Mouse (Mus musculus): ENCODE measurements around the gene Phlda1. TPM values are rescaled to one million over a fixed set of nuclear protein-coding genes. Genes with fewer than 3 reads are reported as not detected.

Phlda1 gene
- polyA plus RNA-seq, 1 experiment from 2014 or later = 23.2 TPM

DNA sequence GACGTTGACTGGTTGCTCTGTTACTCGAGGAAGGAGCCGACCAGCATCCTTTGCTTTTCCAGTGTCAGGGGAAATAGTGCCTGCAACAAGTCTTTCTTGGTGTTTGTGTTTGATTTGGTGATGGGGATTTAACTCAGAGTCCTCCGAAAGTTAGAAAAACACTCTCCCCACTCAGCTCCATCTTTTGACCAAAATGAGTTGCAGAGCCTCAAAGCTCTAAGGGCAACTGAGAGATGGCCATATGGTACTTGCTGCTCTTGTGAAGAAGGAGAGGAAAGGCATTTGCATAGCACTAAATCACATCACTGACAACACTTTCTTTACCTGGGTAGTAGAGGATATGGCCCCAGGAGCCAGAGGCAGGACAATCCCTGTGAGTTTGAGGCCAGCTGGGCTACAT, 12.3 kb downstream of the Phlda1 start:
- 86% methylated on average over 4 of the region's 4 CpGs for WGBS
- H3K36me3 ChIP-seq (ENCODE audit: poor library complexity, severe bottlenecking) = no peaks in the 10 kb centered on the region

DNA sequence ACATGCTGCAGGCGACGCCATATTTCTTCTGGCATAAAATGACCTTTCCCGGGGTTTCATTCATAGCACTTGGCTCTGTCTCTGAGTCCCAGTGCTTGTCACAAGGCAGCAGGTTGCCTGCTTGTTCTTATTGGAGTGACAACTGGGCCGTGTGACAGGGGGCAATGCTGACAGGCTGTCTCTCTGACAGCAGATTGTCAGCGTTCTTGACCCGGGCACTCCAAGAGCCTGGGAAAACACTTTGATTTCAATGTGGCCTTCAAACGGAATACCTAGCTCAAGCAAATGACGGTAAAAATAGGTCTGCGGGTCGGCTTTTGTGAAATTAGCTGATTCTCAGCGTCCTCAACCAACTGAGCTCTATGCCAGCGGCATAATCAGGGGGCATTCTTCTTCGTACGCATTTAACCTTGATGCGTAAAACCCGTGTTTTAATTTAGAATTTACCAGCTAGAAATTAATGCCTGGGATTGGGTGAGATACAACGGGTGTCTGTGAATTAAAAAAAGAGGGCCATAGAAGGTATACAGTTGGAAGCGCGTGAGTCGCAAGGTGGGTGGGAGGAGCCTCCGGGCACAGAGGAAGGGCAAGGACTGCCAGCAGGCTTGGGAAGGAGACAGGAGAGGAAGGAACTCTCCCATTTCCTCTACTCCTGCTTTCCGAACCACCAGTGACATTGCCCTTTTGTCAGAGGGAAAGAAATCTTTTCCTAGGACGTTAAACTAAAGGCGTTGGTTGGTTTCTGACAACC, 13.7 kb downstream of the Phlda1 start:
- H3K4me1 ChIP-seq = peaks cover 16% of the 10 kb centered on the region
- H3K36me3 ChIP-seq (ENCODE audit: poor library complexity, severe bottlenecking) = no peaks in the 10 kb centered on the region
- peak overlapping the region; percentile 44 for H3K4me2 ChIP-seq
- H3K27me3 ChIP-seq = no peaks in the 10 kb centered on the region
- peak; percentile 67 for ATAC-seq
- no peaks in the 10 kb centered on the region for H3K9me3 ChIP-seq (replicated peaks)
- peak overlapping the region; percentile 40; the same call in 1 of the 2 replicates for H3K9ac ChIP-seq
- peak overlapping the region; percentile 26 for H3K4me3 ChIP-seq
- WGBS = 42% methylated on average over 24 of the region's 24 CpGs
- peak overlapping the region; percentile 7; the same call in 1 of the 2 replicates for H3K27ac ChIP-seq

More for the DNA sequence above, 12.3 kb downstream of the Phlda1 start:
- Histone ChIP-seq H3K4me3 (no peak overlapping the region), H3K27ac (no peak overlapping the region), H3K4me1 (peaks cover 14% of the 10 kb centered on the region), H3K27me3 (no peaks in the 10 kb centered on the region), H3K9ac (no peak overlapping the region), H3K4me2 (no peak overlapping the region), H3K9me3 (replicated peaks) (no peaks in the 10 kb centered on the region)
- no peak for ATAC-seq

DNA sequence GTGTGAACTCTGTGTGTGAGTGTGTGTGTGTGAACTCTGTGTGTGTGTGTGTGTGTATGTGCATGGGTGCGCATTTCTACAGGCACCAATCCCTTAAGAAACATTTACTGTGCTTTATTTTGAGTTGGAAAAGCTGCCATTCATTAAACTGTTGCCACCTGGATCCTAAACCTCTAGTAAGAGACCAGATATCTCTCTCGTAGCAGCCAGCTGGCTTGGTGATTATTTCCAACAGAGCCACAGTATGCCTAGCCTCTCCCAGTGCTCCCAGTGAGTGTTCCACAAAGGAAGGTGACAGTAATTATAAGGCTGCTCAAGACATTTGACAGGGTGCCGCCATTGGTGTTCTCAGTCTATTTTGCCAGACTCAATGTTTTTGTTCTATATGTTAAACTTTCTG, 14.5 kb downstream of the Phlda1 start:
- Histone ChIP-seq H3K4me1 (peaks cover 16% of the 10 kb centered on the region), H3K9ac (no peak overlapping the region), H3K4me3 (no peak overlapping the region), H3K36me3 (ENCODE audit: poor library complexity, severe bottlenecking) (no peaks in the 10 kb centered on the region), H3K9me3 (replicated peaks) (no peaks in the 10 kb centered on the region), H3K27me3 (no peaks in the 10 kb centered on the region), H3K4me2 (no peak overlapping the region), H3K27ac (no peak overlapping the region)
- ATAC-seq = 0 out of 2 replicates have a peak, but pooled peaks have one; percentile 29
- 54% methylated on average over 3 of the region's 3 CpGs for WGBS

DNA sequence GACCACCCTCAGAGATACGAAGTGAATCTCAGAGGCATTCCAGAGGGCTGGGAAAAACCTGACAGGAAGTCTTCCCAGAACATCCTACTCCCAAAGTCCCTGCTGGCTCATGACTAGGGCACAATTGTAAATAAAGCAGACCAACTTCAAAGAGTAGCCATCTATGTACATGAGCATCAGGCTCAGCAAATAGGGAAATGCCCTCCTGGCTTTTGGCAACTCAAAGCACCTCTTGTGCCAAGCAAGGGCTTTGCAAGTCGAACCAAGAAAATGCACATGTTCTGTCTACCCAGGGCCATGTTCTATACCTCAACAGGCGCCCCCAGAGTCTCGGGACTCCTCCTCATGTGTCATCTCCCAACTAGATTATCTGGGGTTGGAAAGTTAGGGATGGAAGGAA, 15.6 kb downstream of the Phlda1 start:
- no peaks in the 10 kb centered on the region for H3K36me3 ChIP-seq (ENCODE audit: poor library complexity, severe bottlenecking)
- no peak for ATAC-seq
- no peaks in the 10 kb centered on the region for H3K27me3 ChIP-seq
- H3K4me3 ChIP-seq = no peak overlapping the region
- WGBS = 66% methylated on average over 4 of the region's 4 CpGs
- H3K9ac ChIP-seq = no peak overlapping the region
- H3K27ac ChIP-seq = no peak overlapping the region
- no peaks in the 10 kb centered on the region for H3K9me3 ChIP-seq (replicated peaks)
- H3K4me2 ChIP-seq = no peak overlapping the region
- H3K4me1 ChIP-seq = peaks cover 16% of the 10 kb centered on the region

DNA sequence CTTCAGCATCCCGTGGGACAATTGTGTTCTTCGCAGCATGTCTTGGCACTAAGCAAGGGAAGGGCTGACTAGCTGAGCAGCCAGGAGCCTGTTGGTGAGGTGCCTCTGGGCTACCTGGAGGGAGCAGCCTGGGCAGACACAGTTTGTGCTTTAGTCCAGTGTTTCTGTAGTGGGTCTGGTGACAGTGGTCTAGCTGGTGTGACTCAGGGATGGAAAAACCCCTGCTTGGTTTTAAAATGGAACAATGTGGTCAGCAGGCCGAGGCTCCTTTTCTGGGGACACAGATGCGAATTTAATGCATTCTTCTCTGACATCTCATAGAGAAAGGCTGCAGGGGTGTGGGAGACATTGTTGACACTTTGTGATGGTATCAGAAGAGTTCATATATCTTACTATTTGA, 16.1 kb downstream of the Phlda1 start:
- Histone ChIP-seq H3K27ac (no peak overlapping the region), H3K27me3 (no peaks in the 10 kb centered on the region), H3K4me2 (no peak overlapping the region), H3K4me3 (no peak overlapping the region), H3K9me3 (replicated peaks) (no peaks in the 10 kb centered on the region), H3K9ac (no peak overlapping the region), H3K4me1 (peaks cover 16% of the 10 kb centered on the region), H3K36me3 (ENCODE audit: poor library complexity, severe bottlenecking) (no peaks in the 10 kb centered on the region)
- no peak for ATAC-seq
- whole genome bisulfite sequencing = 81% methylated on average over 4 of the region's 4 CpGs

DNA sequence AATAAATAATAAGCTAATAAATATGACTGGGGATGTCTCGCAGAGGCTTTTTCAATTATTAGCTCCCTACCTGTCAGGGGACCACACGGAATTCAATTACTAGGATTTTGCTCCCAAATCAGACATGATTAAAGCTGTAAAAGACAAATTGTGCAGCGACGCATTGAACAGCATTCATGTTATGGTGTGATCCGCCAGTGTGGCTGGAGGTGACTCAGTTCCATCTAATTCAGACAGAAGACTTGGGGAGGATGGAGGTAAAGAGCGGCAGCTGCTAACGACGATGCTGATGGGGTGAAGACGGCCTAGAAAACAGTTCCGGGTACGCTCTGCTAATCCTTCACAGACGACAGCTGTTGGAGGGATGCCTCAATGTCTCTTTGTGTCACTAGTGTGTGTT, 17.8 kb downstream of the Phlda1 start:
- no peaks in the 10 kb centered on the region for H3K27me3 ChIP-seq
- H3K4me2 ChIP-seq = no peak overlapping the region
- no peaks in the 10 kb centered on the region for H3K9me3 ChIP-seq (replicated peaks)
- H3K27ac ChIP-seq = no peak overlapping the region
- 36% methylated on average over 12 of the region's 12 CpGs for WGBS
- no peak overlapping the region for H3K9ac ChIP-seq
- no peaks in the 10 kb centered on the region for H3K36me3 ChIP-seq (ENCODE audit: poor library complexity, severe bottlenecking)
- no peak overlapping the region for H3K4me3 ChIP-seq
- H3K4me1 ChIP-seq = peaks cover 16% of the 10 kb centered on the region
- ATAC-seq = no peak

DNA sequence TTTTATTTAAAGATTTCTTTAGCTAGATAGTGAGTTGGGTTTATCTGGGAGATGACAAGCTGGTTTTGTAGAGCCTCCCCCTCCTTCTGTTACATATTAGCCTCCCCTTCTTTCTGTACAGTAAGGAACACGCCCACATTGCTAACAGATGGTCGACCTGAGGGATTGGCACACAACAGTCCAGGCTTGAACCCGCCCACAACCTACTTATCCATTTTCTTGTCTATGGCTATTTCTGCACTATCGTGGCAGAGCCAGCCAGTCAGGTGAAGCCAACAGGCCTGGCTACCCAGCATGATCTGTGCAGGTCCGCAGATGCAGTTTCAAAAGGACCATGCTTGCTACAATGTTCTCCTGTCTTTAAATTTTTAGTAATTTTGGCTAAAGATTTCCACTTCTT, 21.0 kb downstream of the Phlda1 start:
- Histone ChIP-seq H3K9me3 (replicated peaks) (no peaks in the 10 kb centered on the region), H3K4me1 (0 out of 2 replicates have a peak, but pooled peaks cover 2% of the 10 kb centered on the region), H3K9ac (no peak overlapping the region), H3K4me3 (no peak overlapping the region), H3K4me2 (no peak overlapping the region), H3K36me3 (ENCODE audit: poor library complexity, severe bottlenecking) (no peaks in the 10 kb centered on the region), H3K27ac (no peak overlapping the region), H3K27me3 (no peaks in the 10 kb centered on the region)
- 80% methylated on average over 5 of the region's 5 CpGs for WGBS
- peak; percentile 50 for ATAC-seq

DNA sequence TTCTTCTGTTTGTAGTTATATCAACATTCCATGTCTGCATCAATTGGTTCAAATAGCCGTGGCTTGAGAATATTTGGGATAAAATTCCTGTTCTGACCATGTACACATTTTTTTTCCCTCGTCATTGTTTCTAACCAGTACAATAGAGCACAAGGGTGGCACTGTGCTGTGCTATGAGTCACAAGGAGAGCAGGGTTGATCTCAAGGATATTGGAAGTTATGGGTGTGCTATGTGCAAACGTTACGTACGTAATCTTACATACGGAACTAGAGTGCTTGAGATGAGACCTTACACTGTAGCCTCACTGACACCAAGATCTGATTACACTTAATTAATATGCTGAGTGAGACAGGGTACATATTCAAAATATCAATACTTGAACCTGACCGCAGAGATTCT, 21.5 kb downstream of the Phlda1 start:
- Histone ChIP-seq H3K27me3 (no peaks in the 10 kb centered on the region), H3K4me1 (0 out of 2 replicates have a peak, but pooled peaks cover 2% of the 10 kb centered on the region), H3K27ac (no peak overlapping the region), H3K4me2 (no peak overlapping the region), H3K36me3 (ENCODE audit: poor library complexity, severe bottlenecking) (no peaks in the 10 kb centered on the region), H3K9me3 (replicated peaks) (no peaks in the 10 kb centered on the region), H3K4me3 (no peak overlapping the region), H3K9ac (no peak overlapping the region)
- no peak for ATAC-seq
- WGBS = 92% methylated on average over 7 of the region's 7 CpGs

DNA sequence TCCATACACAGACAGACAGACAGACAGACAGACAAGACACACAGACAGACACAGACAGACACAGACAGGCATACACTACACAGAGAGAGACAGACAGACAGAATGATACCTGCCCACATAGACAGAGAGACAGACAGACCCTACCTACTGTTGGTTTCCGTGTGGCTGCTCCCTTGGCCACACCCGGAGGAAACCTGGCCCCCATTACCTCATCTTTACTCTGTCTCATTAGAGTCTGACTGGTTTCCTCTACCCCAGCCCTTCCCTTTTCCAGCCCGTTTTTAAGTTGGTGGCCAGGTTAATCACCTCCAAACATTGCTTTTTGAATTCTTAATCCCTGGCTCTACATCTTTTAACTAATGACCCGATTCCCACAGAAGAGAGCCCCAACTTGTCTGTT, 22.2 kb downstream of the Phlda1 start:
- Histone ChIP-seq H3K27me3 (no peaks in the 10 kb centered on the region), H3K4me3 (no peak overlapping the region), H3K27ac (no peak overlapping the region), H3K4me2 (no peak overlapping the region), H3K36me3 (ENCODE audit: poor library complexity, severe bottlenecking) (no peaks in the 10 kb centered on the region), H3K4me1 (0 out of 2 replicates have a peak, but pooled peaks cover 2% of the 10 kb centered on the region), H3K9ac (no peak overlapping the region), H3K9me3 (replicated peaks) (no peaks in the 10 kb centered on the region)
- 70% methylated on average over 4 of the region's 4 CpGs for WGBS
- ATAC-seq = no peak

DNA sequence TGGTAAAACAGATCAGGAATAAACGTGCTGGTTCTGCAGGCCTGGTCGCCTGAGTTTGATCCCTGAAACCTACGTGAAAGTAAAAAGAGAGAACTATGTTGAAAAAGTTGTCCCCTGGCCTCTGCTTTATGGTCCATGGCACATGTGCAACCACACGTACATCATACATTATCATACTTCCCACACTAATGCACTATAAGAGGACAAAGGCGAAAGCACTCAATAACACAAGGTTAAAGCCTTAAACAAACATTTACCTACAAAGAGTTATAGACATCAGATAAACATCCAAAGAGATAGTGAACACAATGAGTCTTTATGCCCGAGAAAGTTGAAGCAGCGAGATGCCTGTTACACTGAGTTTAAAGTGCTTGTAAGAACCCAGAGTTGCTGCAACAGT, 24.3 kb downstream of the Phlda1 start:
- H3K4me1 ChIP-seq = no peaks in the 10 kb centered on the region
- ATAC-seq = no peak
- no peak overlapping the region for H3K9ac ChIP-seq
- H3K9me3 ChIP-seq (replicated peaks) = no peaks in the 10 kb centered on the region
- H3K27me3 ChIP-seq = no peaks in the 10 kb centered on the region
- no peak overlapping the region for H3K4me3 ChIP-seq
- 91% methylated on average over 7 of the region's 7 CpGs for WGBS
- H3K27ac ChIP-seq = no peak overlapping the region
- no peak overlapping the region for H3K4me2 ChIP-seq
- H3K36me3 ChIP-seq (ENCODE audit: poor library complexity, severe bottlenecking) = no peaks in the 10 kb centered on the region

DNA sequence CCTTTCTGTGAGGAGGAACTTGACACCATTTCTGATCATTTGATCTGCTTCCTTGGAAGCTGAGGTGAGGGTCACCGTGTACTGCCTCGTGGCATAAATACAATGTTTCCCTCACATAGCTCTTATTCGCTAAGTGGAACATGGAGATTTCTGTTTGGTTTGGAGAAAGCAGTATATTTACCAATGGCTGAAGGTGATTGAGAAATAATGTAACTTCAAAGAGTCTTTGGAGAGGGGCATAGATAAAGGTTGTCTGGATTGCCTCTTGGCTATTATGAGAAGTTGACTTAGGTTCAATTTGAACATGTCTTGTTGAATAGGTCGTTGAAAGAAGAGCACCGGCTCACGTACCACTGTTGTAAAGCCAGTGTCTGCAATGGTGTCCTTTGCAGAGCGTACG, 28.6 kb downstream of the Phlda1 start:
- H3K4me1 ChIP-seq = 0 out of 2 replicates have a peak, but pooled peaks cover 5% of the 10 kb centered on the region
- ATAC-seq = no peak
- WGBS = 86% methylated on average over 8 of the region's 8 CpGs
- no peaks in the 10 kb centered on the region for H3K36me3 ChIP-seq (ENCODE audit: poor library complexity, severe bottlenecking)
- no peak overlapping the region for H3K9ac ChIP-seq
- no peaks in the 10 kb centered on the region for H3K9me3 ChIP-seq (replicated peaks)
- H3K27me3 ChIP-seq = no peaks in the 10 kb centered on the region
- no peak overlapping the region for H3K27ac ChIP-seq
- H3K4me2 ChIP-seq = no peak overlapping the region
- H3K4me3 ChIP-seq = no peak overlapping the region

DNA sequence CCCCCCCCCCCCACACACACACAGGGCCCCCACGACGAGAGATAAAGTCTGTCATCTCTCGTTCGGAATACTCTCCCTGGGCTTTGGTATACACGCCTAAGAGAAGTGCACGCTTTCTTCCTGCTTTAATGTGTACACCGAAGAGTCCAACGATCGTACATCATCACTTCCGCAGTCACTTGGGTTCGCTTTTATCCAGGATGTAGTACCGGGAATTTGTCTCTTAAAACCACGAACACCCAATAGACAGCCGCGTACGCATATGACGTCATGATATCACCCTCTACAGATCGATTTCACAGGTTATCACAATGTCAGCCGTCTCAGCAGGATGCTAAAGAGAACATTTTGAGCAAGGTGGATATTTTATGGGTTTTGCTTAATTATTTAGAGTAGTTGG, 31.3 kb downstream of the Phlda1 start:
- ATAC-seq = peak; percentile 20; the same call in 1 of the 2 replicates
- H3K36me3 ChIP-seq (ENCODE audit: poor library complexity, severe bottlenecking) = no peaks in the 10 kb centered on the region
- WGBS = 87% methylated on average over 19 of the region's 19 CpGs

More for the DNA sequence above, 31.3 kb downstream of the Phlda1 start:
- H3K9me3 ChIP-seq (replicated peaks) = no peaks in the 10 kb centered on the region
- no peaks in the 10 kb centered on the region for H3K27me3 ChIP-seq
- no peak overlapping the region for H3K4me3 ChIP-seq
- no peak overlapping the region for H3K27ac ChIP-seq
- H3K4me2 ChIP-seq = no peak overlapping the region
- 0 out of 2 replicates have a peak, but pooled peaks cover 8% of the 10 kb centered on the region for H3K4me1 ChIP-seq
- no peak overlapping the region for H3K9ac ChIP-seq
